Mouse (Mus musculus) gastrocnemius, adult 8-10 months (tissue): ENCODE data around the gene Tmem52. TPM values are rescaled to one million over a fixed set of nuclear protein-coding genes. Genes with fewer than 3 reads are reported as not detected.

Experiments
- DNase-seq, 2 experiments: peaks; one replicate each; pipeline ENCODE4 v3.0.0; 2022; ENCODE audit warnings: low spot score in 2 of 2
- total RNA-seq, 4 experiments: library from RNA; stranded (reverse); gene quantifications; 2 replicates each; pipeline ENCODE4 v1.2.4; 2022

Gene Tmem52
- total RNA-seq, 4 experiments from 2014 or later: 139 to 250 (median 181) TPM

- no peak for DNase-seq
Observed at GRCm38 (mm10) chr4:155505671-155506295, 36.9 kb downstream of the Tmem52 start.

GRCm38 (mm10) chr4:155508614-155509013 lies 39.7 kb downstream of the Tmem52 start:
- DNase-seq: no peak

- DNase-seq: no peak
Observed at GRCm38 (mm10) chr4:155510981-155511380, 42.1 kb downstream of the Tmem52 start.

GRCm38 (mm10) chr4:155514810-155515209 lies 45.9 kb downstream of the Tmem52 start:
- no peak for DNase-seq

- no peak for DNase-seq
Observed at GRCm38 (mm10) chr4:155517948-155518517, 49.1 kb downstream of the Tmem52 start.

Other genes starting within 250 kb of the Tmem52 start
- 10 to 100 TPM; 25.8 to 29.6 (median 28.3) TPM for gene Ski, start 246.5 kb upstream of the Tmem52 start, total RNA-seq
- gene Faap20, start 219.3 kb upstream of the Tmem52 start, total RNA-seq: 1 to 10 TPM; 3.6 to 6.8 (median 5.0) TPM
- gene Prkcz, start 107.8 kb upstream of the Tmem52 start, total RNA-seq: 1 to 10 TPM; 1.8 to 2.9 (median 2.4) TPM
- gene Gabrd, start 71.0 kb upstream of the Tmem52 start, total RNA-seq: under 1 TPM; 0.67 to 0.92 (median 0.76) TPM
- gene Cfap74, start 59.9 kb upstream of the Tmem52 start, total RNA-seq: under 1 TPM; 0.22 to 0.47 (median 0.39) TPM
- 10 to 100 TPM; 44.1 to 58.4 (median 47.3) TPM for gene Gnb1, start 22.2 kb downstream of the Tmem52 start, total RNA-seq
- 10 to 100 TPM; 10.8 to 19.0 (median 15.8) TPM for gene Nadk, start 93.3 kb downstream of the Tmem52 start, total RNA-seq
- 1 to 10 TPM; 2.8 to 3.8 (median 3.4) TPM for gene Slc35e2, start 132.3 kb downstream of the Tmem52 start, total RNA-seq
- gene Cdk11b, start 155.7 kb downstream of the Tmem52 start, total RNA-seq: 10 to 100 TPM; 22.7 to 30.1 (median 27.5) TPM
- gene Gm10563, start 176.3 kb downstream of the Tmem52 start, total RNA-seq: not detected
- 1 to 10 TPM in 2 of 4 experiments, under 1 TPM in 2; 0.70 to 1.6 (median 1.1) TPM for gene Mmp23, start 184.3 kb downstream of the Tmem52 start, total RNA-seq
- gene Mib2, start 200.1 kb downstream of the Tmem52 start, total RNA-seq: 10 to 100 TPM; 17.8 to 22.6 (median 18.8) TPM
- 1 to 10 TPM in 3 of 4 experiments, under 1 TPM in 1; 0.70 to 1.5 (median 1.1) TPM for gene Fndc10, start 225.2 kb downstream of the Tmem52 start, total RNA-seq
- gene Ssu72, start 235.7 kb downstream of the Tmem52 start, total RNA-seq: 10 to 100 TPM; 37.8 to 42.0 (median 38.2) TPM